Mouse (Mus musculus) forebrain, embryonic 14.5 days (tissue): Measurements from ENCODE around the gene Poc1b. TPM values are rescaled to one million over a fixed set of nuclear protein-coding genes. Genes with fewer than 3 reads are reported as not detected.

Experiments used
- ATAC-seq: fragments of 200-750 bp; cut with Nextera tagmentation; 2 replicates; pipeline ENCODE4 v1.8.0; 2017; ENCODE audit warnings: mild to moderate bottlenecking, moderate library complexity
- DNase-seq: peaks from one replicate; pipeline ENCODE4 v3.0.0-alpha.2; 2015; ENCODE audit warnings: low spot score
- H3K27ac ChIP-seq: fragments of 300-500 bp; sonication (generic); 2 replicates; pipeline ENCODE4 v1.5.1; 2014; ENCODE audit warnings: low read depth, mild to moderate bottlenecking, control low read depth, low read length, moderate library complexity
- H3K27me3 ChIP-seq: fragments of 300-500 bp; sonication (generic); replicated peaks from 2 replicates; pipeline ENCODE4 v1.6.1; 2014; ENCODE audit warnings: low read length, control low read depth, mixed read lengths; ENCODE audit not compliant: control insufficient read depth, insufficient read depth
- H3K36me3 ChIP-seq: fragments of 300-500 bp; sonication (generic); 2 replicates; pipeline ENCODE4 v1.6.1; 2014; ENCODE audit warnings: low read length, control low read depth; ENCODE audit not compliant: control insufficient read depth, insufficient read depth
- H3K4me1 ChIP-seq: fragments of 300-500 bp; sonication (generic); 2 replicates; pipeline ENCODE4 v1.6.1; 2014; ENCODE audit warnings: antibody characterized with exemption, low read length, control low read depth; ENCODE audit not compliant: control insufficient read depth, insufficient read depth
- H3K4me2 ChIP-seq: fragments of 300-500 bp; sonication (generic); 2 replicates; pipeline ENCODE4 v1.6.1; 2014; ENCODE audit warnings: mild to moderate bottlenecking, control low read depth, low read length
- H3K4me3 ChIP-seq: fragments of 300-500 bp; sonication (generic); 2 replicates; pipeline ENCODE4 v1.5.1; 2014; ENCODE audit warnings: low read depth, low read length, control low read depth
- H3K9ac ChIP-seq: fragments of 300-500 bp; sonication (generic); 2 replicates; pipeline ENCODE4 v1.6.1; 2014; ENCODE audit warnings: mild to moderate bottlenecking, low read length, control low read depth, moderate library complexity
- H3K9me3 ChIP-seq: fragments of 300-500 bp; sonication (generic); replicated peaks from 2 replicates; pipeline ENCODE4 v1.6.1; 2016; ENCODE audit warnings: low read length, control low read depth, mixed read lengths; ENCODE audit not compliant: control insufficient read depth
- WGBS: fragments of 180-500 bp; shearing (Covaris S2); extraction: QIAGEN DNeasy Blood & Tissue Kit; methylation state at CpG from one replicate; pipeline ENCODE4 v1.1.7; 2014; 5-methylcytosine and 5-hydroxymethylcytosine counted together
- polyA plus RNA-seq: library from polyadenylated mRNA; unstranded; fragments of >200 nt; fragmentation: Nextera tagmentation; extraction: Ambion mirVana; gene quantifications from 2 replicates; pipeline ENCODE4 v1.2.1, GENCODE M21; 2014

Poc1b gene
- polyA plus RNA-seq, 1 experiment from 2014 or later, result 20.8 TPM

DNA sequence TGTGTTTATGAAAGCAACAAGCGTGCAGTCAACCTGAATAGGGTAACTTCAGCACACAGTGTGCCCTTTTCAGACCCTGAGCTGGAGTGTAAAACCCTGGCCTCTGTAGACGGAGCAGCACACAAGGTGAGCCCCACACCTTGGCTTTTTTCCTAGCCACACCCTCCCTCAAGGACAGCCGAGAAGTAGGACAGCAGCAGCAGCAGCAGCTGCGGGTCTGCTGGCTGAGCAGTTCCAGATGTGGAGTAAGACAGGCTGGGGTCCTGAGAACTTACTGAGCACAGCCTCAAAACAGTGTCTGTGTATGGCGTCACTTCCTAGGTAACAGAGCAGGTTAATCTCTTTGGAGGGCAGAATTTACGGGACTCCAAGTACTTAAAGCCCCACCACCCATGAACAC, 11.9 kb downstream of the Poc1b start:
- H3K9ac ChIP-seq, result no peak overlapping the region
- ATAC-seq, result no peak
- DNase-seq, result no peak
- H3K27me3 ChIP-seq, result no peaks in the 10 kb centered on the region
- no peaks in the 10 kb centered on the region for H3K4me1 ChIP-seq
- 82% methylated on average over 6 of the region's 6 CpGs for WGBS
- no peaks in the 10 kb centered on the region for H3K9me3 ChIP-seq
- H3K27ac ChIP-seq, result no peak overlapping the region
- no peak overlapping the region for H3K4me2 ChIP-seq
- H3K36me3 ChIP-seq, result 0 out of 2 replicates have a peak, but pooled peaks cover 3% of the 10 kb centered on the region
- no peak overlapping the region for H3K4me3 ChIP-seq

GRCm38 (mm10) chr10:99119471-99119870, 12.6 kb downstream of the Poc1b start:
- DNase-seq (no peak), ATAC-seq (no peak)
- Histone ChIP-seq H3K9me3 (no peaks in the 10 kb centered on the region), H3K4me1 (no peaks in the 10 kb centered on the region), H3K27me3 (no peaks in the 10 kb centered on the region), H3K4me2 (no peak overlapping the region), H3K4me3 (no peak overlapping the region), H3K36me3 (0 out of 2 replicates have a peak, but pooled peaks cover 3% of the 10 kb centered on the region), H3K27ac (no peak overlapping the region), H3K9ac (no peak overlapping the region)
- WGBS, result 87% methylated on average over 4 of the region's 4 CpGs

DNA sequence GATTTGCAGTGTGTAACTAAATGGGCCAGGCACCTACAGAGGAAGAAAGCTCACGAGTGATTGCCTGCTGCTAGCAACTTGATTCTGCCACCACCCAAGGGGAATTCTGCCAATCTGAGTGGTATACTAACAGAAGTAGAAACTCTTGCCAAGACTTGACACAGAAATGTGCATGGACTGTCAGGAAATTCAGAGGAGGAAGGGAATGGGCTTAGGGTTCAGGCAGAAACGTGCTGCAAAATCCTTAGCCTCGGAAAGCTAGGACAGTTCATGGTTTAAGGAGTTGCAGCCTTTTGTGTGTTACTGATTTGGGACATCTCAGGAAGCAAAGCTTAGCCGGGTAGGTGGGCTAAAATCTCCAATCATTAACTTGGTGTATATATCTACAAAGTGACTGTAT, 19.4 kb downstream of the Poc1b start, which contains the start of gene Phxr2:
TSS of gene Phxr2 (minus strand) at position 101 of the 400 bp plus-strand sequence.
- peak; percentile 34 for DNase-seq
- H3K36me3 ChIP-seq, result peaks cover 25% of the 10 kb centered on the region; the same call in 1 of the 2 replicates
- no peak within 1 kb of the TSS for H3K4me3 ChIP-seq
- H3K9ac ChIP-seq, result no peak within 1 kb of the TSS
- no peak for ATAC-seq
- H3K9me3 ChIP-seq, result no peaks in the 10 kb centered on the region
- no peak within 1 kb of the TSS for H3K4me2 ChIP-seq
- 82% methylated on average over 4 of the region's 4 CpGs for WGBS
- no peak within 1 kb of the TSS for H3K27ac ChIP-seq
- H3K27me3 ChIP-seq, result no peaks in the 10 kb centered on the region
- H3K4me1 ChIP-seq, result no peaks in the 10 kb centered on the region

DNA sequence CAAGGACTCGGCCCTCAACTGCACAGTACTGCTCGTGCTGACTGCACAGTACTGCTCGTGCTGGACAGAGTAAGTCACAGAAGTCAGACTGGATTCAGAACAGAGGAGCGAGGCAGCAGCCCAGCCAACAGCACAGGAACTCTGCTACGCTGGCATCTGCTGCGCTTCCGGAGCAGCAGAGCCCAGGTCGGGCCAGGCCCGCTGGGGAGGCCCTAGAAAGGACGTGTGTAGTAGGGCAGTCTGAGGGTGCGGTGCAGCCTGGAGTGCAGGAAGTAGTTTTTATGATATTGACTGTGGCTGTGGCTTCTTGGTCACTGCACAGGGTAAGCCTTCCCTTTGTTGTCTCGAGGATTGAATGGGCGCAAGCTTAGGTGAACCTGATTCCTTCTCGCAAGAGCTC, 20.1 kb downstream of the Poc1b start:
- Histone ChIP-seq H3K27ac (no peak overlapping the region), H3K9me3 (no peaks in the 10 kb centered on the region), H3K4me1 (no peaks in the 10 kb centered on the region), H3K4me2 (no peak overlapping the region), H3K27me3 (no peaks in the 10 kb centered on the region), H3K36me3 (peaks cover 25% of the 10 kb centered on the region; the same call in 1 of the 2 replicates), H3K9ac (no peak overlapping the region), H3K4me3 (no peak overlapping the region)
- 93% methylated on average over 14 of the region's 14 CpGs for WGBS
- no peak for DNase-seq
- no peak for ATAC-seq

DNA sequence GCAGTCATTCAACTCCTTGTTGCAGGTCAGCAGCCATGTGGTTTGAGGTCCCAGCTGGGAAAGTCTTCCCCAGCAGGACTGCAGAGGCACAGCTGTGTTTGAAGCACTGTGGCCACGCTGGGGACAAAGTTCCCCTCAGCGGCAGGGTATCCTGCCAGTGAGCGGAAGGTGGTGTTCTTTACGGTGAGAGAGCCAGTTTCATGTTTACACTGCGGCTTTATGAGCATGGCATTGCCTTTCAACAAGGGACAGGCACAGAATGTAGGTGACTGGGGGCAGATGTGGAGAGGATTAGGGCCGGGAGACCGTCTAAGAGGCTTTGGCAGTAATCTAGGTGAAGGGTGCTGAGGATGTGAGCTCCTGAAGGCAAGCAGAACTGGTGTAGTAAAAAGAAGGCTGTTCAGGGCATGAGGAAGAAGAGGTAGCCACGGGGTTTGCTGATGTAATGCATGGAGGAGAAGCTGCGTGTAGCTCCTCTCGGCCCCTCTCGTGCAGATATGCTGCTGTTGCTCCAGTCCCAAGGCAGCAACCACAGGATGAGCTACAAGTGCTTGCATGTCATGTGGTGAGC, 20.9 kb downstream of the Poc1b start:
- Histone ChIP-seq H3K27ac (no peak overlapping the region), H3K36me3 (peaks cover 25% of the 10 kb centered on the region; the same call in 1 of the 2 replicates), H3K9me3 (no peaks in the 10 kb centered on the region), H3K9ac (no peak overlapping the region), H3K4me3 (no peak overlapping the region), H3K4me2 (no peak overlapping the region), H3K27me3 (no peaks in the 10 kb centered on the region), H3K4me1 (no peaks in the 10 kb centered on the region)
- ATAC-seq, result no peak
- no peak for DNase-seq
- 84% methylated on average over 11 of the region's 11 CpGs for WGBS

DNA sequence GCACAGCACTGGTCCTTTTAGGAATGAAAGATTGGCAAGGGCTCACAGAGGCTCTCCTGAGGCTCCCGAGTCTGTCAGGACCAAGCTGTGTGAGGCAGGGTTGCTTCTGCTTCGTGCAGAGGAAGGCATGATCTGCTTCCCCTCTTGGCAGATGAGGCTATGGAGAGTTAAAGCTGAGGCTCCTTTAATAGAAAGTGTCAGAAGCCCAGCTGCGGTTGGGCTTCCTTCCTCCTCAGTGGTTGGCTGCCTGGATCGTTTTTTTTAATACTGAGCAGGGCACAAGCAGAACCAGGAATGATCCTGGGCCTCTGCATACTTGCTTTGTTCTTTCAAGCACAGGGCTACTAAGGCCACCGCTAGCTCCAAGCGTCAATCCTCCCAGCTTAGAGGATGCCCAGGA, 23.8 kb downstream of the Poc1b start:
- ATAC-seq (no peak), DNase-seq (no peak)

GRCm38 (mm10) chr10:99131298-99131697, 24.5 kb downstream of the Poc1b start:
- Histone ChIP-seq H3K27ac (no peak overlapping the region), H3K4me3 (no peak overlapping the region), H3K4me1 (no peaks in the 10 kb centered on the region), H3K9me3 (no peaks in the 10 kb centered on the region), H3K9ac (no peak overlapping the region), H3K27me3 (no peaks in the 10 kb centered on the region), H3K4me2 (no peak overlapping the region), H3K36me3 (peaks cover 37% of the 10 kb centered on the region; the same call in 1 of the 2 replicates)
- DNase-seq (no peak), ATAC-seq (no peak)
- 54% methylated on average over 5 of the region's 5 CpGs for WGBS

More for the DNA sequence above, 23.8 kb downstream of the Poc1b start:
- H3K4me1 ChIP-seq, result no peaks in the 10 kb centered on the region
- 44% methylated on average over 6 of the region's 6 CpGs for WGBS
- H3K27ac ChIP-seq, result no peak overlapping the region
- H3K4me3 ChIP-seq, result no peak overlapping the region
- H3K36me3 ChIP-seq, result peaks cover 37% of the 10 kb centered on the region; the same call in 1 of the 2 replicates
- no peaks in the 10 kb centered on the region for H3K27me3 ChIP-seq
- no peak overlapping the region for H3K9ac ChIP-seq
- H3K4me2 ChIP-seq, result no peak overlapping the region
- no peaks in the 10 kb centered on the region for H3K9me3 ChIP-seq

DNA sequence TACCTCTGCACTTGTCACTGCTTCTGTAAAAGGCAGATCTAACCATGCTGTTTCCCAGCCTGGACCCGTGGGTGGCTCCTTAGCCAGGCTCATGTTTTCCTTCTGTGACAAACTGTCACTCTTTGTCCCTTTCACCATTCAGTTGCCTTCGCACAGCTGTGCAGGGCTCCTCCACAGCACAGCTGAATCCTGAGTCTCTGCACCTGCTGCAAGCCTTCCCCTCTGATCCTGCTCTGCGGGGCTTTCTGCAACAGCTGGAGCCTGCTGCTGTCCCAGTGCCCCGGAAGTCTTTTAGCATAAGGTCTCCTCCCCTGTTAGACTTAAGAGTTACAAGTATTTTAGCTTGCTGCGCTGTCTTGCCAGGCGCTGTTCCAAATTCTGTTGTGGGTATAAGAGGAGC, 25.4 kb downstream of the Poc1b start:
- peak; percentile 46 for DNase-seq
- 75% methylated on average over 6 of the region's 6 CpGs for WGBS
- peak; percentile 61 for ATAC-seq

DNA sequence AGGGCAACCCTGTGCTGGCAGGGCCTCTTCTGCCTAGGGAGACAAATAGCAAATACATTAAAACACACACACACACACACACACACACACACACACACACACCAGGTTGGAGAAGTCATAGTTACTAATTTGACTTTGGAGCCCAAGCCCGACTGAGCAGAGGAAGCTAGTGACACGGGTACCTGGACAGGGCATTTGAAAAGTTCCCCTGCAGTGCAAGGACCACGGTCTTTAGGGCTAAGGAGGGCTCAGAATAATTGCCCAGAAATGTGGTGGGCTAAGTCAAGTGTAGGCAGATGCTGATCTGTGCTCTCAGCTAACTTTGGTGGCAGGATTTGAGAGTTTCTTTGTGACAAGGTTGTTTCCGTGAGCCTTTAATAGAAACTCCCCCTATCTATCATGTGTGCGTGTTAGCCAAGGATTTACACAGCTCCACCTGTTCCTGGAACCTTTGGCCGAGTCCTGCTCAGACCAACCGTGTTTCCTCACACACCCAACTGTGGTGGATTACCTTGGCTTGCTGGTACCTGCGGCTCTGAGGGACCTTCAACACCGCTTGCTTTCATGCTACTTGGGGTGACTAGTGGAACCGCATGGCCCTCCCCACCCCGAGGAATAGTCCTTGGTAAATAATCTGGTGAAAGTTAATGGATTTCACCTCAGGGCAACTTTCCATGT, 25.9 kb downstream of the Poc1b start:
- Histone ChIP-seq H3K27me3 (no peaks in the 10 kb centered on the region), H3K27ac (no peak overlapping the region), H3K4me2 (no peak overlapping the region), H3K9me3 (no peaks in the 10 kb centered on the region), H3K9ac (no peak overlapping the region), H3K36me3 (peaks cover 28% of the 10 kb centered on the region; the same call in 1 of the 2 replicates), H3K4me3 (no peak overlapping the region), H3K4me1 (no peaks in the 10 kb centered on the region)
- ATAC-seq (0 out of 2 replicates have a peak, but pooled peaks have one; percentile 19), DNase-seq (no peak)
- 94% methylated on average over 11 of the region's 11 CpGs for WGBS

More for the DNA sequence above, 25.4 kb downstream of the Poc1b start:
- no peak overlapping the region for H3K4me3 ChIP-seq
- no peaks in the 10 kb centered on the region for H3K27me3 ChIP-seq
- no peaks in the 10 kb centered on the region for H3K9me3 ChIP-seq
- H3K27ac ChIP-seq, result no peak overlapping the region
- H3K4me1 ChIP-seq, result no peaks in the 10 kb centered on the region
- no peak overlapping the region for H3K4me2 ChIP-seq
- peaks cover 32% of the 10 kb centered on the region; the same call in 1 of the 2 replicates for H3K36me3 ChIP-seq
- H3K9ac ChIP-seq, result no peak overlapping the region
